Mouse (Mus musculus): ENCODE data around the gene G6pc.

The G6pc gene

DNA sequence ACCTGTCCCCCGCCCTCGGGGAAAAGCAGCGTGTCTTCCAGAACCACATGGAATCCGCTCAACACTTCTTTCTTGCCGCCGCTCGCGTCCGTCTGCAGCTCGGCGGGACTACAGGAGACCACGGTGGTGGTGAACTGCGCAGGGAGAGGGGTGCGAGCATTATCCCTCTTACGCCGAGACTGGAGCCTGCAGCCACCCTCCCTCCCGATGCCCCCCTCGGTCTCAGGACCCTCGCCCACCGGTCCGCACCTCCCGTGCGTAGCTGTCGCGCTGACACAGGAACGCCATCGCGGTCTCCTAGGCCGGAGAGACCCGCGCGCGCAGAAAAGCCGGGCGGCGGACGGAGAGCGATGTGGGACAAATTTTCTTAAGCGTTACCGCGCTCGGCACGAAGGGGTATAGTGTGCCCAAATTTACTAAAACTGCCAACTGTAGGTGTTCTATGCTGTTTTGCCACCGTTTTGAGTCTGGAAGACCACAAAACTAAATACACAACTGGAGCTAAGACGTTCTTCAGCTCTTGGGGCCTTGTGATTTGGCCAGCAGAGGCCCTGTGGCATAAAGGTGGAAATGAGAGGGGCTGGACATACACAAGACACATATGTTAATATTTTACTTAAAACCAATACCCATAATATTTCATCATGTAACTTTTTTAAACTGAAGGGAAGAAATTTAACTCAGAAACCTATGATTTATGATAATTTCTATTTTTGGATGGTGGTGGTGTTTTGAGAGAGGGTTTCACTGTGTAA, 49.9 kb downstream of the G6pc start, which contains the start of gene Aarsd1:
Aarsd1 (minus strand) TSS at position 515 of the 755 bp plus-strand sequence.
- peak; percentile 7; the same call in 1 of the 2 replicates for TF ChIP-seq GATA4 (IDR thresholded peaks at IDR 0.05; ENCODE audit: insufficient replicate concordance, low read length)

- no peak for TF ChIP-seq GATA4 (IDR thresholded peaks at IDR 0.05; ENCODE audit: insufficient replicate concordance, low read length)
Observed at GRCm38 (mm10) chr11:101418991-101419390, 51.6 kb downstream of the G6pc start.

- TF ChIP-seq GATA4 (IDR thresholded peaks at IDR 0.05; ENCODE audit: insufficient replicate concordance, low read length) = no peak
Observed at GRCm38 (mm10) chr11:101419610-101420009, 52.2 kb downstream of the G6pc start.

DNA sequence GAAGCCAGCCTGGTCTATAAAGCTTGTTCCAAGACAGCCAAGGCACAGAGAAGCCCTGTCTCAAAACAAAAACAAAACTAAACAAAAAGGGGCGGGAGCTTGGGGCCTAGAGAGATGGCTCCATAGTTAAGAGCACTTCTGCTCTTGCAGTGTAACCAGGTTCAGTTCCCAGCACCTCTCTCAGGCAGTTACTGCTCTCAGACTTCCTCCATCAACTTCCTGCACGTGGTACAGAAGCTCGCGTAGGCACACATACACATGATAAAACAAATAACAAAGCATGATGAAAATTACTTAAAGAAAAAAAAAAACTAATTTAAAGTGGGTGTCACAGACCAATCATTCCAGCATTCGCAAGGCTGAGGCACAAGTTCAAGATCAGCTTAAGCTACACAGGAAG, 52.8 kb downstream of the G6pc start:
- no peak for TF ChIP-seq GATA4 (IDR thresholded peaks at IDR 0.05; ENCODE audit: insufficient replicate concordance, low read length)

DNA sequence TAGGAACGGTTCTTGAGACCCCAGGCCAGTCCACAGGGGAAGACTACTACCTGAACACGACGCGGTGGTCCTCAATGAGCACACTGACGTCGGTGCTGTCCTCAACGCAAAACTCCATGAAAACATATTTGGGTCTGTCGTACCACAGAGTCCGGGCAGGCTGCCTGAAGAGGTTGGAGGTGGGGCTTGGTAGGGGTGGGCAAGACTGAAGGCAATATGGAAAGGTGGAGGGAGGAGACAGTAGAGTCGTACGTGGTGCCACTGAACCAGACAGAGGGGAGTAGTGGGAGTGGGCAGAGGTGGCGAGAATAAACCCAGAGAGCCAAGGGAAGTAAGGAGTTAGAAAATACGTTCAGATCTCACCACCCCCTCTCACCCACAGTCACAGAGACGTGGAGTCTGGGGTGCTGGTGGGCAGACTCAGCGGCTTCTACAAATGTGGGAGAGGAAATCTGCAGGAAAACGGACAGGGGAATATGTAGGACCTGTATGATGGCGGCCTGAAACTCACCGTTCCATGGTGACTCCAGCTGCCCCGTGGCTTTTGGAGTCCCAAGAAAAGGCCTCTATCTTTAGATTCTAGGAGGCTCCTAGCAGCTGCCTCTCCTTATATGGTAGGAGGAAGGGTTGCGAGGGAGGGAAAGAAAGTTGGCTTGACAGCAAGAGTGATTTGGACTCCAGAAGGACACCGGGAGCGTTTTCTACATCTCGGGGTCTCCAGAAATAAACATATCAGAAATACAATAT, 56.9 kb downstream of the G6pc start, which contains the start of gene Gm27029:
Gm27029 (minus strand) TSS at position 692 of the 747 bp plus-strand sequence.
- no peak for TF ChIP-seq GATA4 (IDR thresholded peaks at IDR 0.05; ENCODE audit: insufficient replicate concordance, low read length)

DNA sequence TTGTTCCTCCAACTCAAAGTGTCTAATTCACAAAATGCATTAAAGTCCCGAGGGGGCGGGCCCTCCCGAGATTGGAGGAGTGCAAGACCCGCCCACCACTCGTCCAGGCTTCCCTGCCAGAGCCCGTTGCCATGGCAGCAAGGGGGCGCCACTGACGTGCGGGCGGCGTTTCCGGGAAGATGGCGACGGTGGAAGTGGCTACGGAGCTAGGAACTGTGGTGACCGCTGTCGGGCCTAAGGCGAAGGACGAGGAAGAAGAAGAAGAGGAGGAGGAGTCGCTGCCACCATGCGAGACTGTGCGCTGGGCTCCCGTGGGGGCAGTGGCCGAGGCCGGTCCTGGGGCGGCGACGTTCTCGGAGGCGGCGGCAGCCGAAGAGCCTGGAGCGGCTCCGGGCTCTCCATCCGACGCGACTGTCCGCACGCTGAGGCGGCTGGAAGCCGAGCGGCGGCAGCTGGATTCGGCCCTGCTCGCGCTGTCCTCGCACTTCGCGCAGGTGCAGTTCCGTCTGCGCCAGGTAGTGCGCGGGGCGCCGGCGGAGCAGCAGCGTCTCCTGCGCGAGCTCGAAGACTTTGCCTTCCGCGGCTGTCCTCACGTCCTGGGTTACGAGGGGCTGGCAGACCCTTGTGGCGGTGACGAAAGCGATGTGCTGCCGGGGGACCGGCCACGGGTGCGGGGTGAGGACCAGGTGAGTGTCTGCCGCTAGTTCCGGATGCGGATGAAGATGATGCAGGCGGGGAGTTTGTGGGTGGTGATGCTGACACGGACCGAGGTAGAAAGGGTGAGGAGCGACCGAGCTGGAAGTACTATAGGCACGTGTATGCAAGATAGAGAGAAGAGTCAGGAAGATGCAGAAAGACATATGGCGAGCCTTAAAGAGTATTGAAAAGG, 57.8 kb downstream of the G6pc start, which contains the start of the genes Rundc1 and Ptges3l:
Rundc1 (plus strand) TSS at position 161 of the 889 bp plus-strand sequence.
Ptges3l (minus strand) TSS at position 409 of the 889 bp plus-strand sequence.
- no peak for TF ChIP-seq GATA4 (IDR thresholded peaks at IDR 0.05; ENCODE audit: insufficient replicate concordance, low read length)

- peak; percentile 32; the same call in 1 of the 2 replicates for TF ChIP-seq GATA4 (IDR thresholded peaks at IDR 0.05; ENCODE audit: insufficient replicate concordance, low read length)
Observed at GRCm38 (mm10) chr11:101426165-101426564, 58.8 kb downstream of the G6pc start.
